Mouse (Mus musculus): ENCODE results near the gene Sema6d.

- TF ChIP-seq CTCF (IDR thresholded peaks at IDR 0.05; ENCODE audit: low read depth), result no peak
- TF ChIP-seq EP300 (IDR thresholded peaks at IDR 0.05; ENCODE audit: low read depth), result no peak
Measured at GRCm38 (mm10) chr2:124507804-124508203, 418.0 kb downstream of the Sema6d start.

All from liver, postnatal 0 days (tissue).